Mouse (Mus musculus) heart, embryonic 11.5 days (tissue): ENCODE measurements around the gene Ephb2. TPM values are rescaled to one million over a fixed set of nuclear protein-coding genes. Genes with fewer than 3 reads are reported as not detected.

Source experiments
- ATAC-seq: fragments of 200-750 bp; cut with Nextera tagmentation; replicated peaks from 2 replicates; pipeline ENCODE4 v1.8.0; 2017; ENCODE audit warnings: moderate library complexity; ENCODE audit not compliant: insufficient number of reproducible peaks, low FRiP score, low TSS enrichment
- H3K27ac ChIP-seq: fragments of 300-500 bp; sonication (generic); 2 replicates; pipeline ENCODE4 v1.5.1; 2014; ENCODE audit warnings: mild to moderate bottlenecking, low read depth, low read length
- H3K27me3 ChIP-seq: fragments of 300-500 bp; sonication (generic); 2 replicates; pipeline ENCODE4 v1.6.1; 2014; ENCODE audit warnings: mild to moderate bottlenecking, low read length, mixed read lengths; ENCODE audit not compliant: control insufficient read depth, insufficient read depth
- H3K36me3 ChIP-seq: fragments of 300-500 bp; sonication (generic); 2 replicates; pipeline ENCODE4 v1.6.1; 2014; ENCODE audit warnings: mild to moderate bottlenecking, low read length, moderate library complexity, mixed read lengths; ENCODE audit not compliant: control insufficient read depth, insufficient read depth
- H3K4me1 ChIP-seq: fragments of 300-500 bp; sonication (generic); 2 replicates; pipeline ENCODE4 v1.6.1; 2014; ENCODE audit warnings: low read length; ENCODE audit not compliant: control insufficient read depth, insufficient read depth
- H3K4me2 ChIP-seq: fragments of 300-500 bp; sonication (generic); 2 replicates; pipeline ENCODE4 v1.6.1; 2014; ENCODE audit warnings: mild to moderate bottlenecking, moderate library complexity
- H3K4me3 ChIP-seq: fragments of 300-500 bp; sonication (generic); 2 replicates; pipeline ENCODE4 v1.5.1; 2014; ENCODE audit warnings: low read depth, low read length
- H3K9ac ChIP-seq: fragments of 300-500 bp; sonication (generic); 2 replicates; pipeline ENCODE4 v1.6.1; 2014; ENCODE audit warnings: mild to moderate bottlenecking, low read depth, low read length, moderate library complexity
- H3K9me3 ChIP-seq: fragments of 300-500 bp; sonication (generic); replicated peaks from 2 replicates; pipeline ENCODE4 v1.6.1; 2016; ENCODE audit warnings: low read length; ENCODE audit not compliant: control insufficient read depth
- WGBS: fragments of 180-500 bp; shearing (Covaris S2); extraction: QIAGEN DNeasy Blood & Tissue Kit; methylation state at CpG from one replicate; pipeline ENCODE4 v1.1.7; 2014; ENCODE audit not compliant: insufficient replicate concordance; 5-methylcytosine and 5-hydroxymethylcytosine counted together
- polyA plus RNA-seq: library from polyadenylated mRNA; unstranded; fragments of >200 nt; fragmentation: Nextera tagmentation; extraction: Ambion mirVana; gene quantifications from 2 replicates; pipeline ENCODE4 v1.2.1, GENCODE M21; 2014

Ephb2 gene
- polyA plus RNA-seq, 1 experiment from 2014 or later, result 2.5 TPM

- H3K27me3 ChIP-seq, result peaks cover 36% of the 10 kb centered on the region
These were observed 79.3 kb downstream of the Ephb2 start for GRCm38 (mm10) chr4:136756486-136756885.

GRCm38 (mm10) chr4:136755364-136755811 is 80.4 kb downstream of the Ephb2 start:
- H3K9me3 ChIP-seq, result no peaks in the 10 kb centered on the region
- H3K4me2 ChIP-seq, result peak overlapping the region; percentile 75
- peak overlapping the region; percentile 36 for H3K4me3 ChIP-seq
- H3K9ac ChIP-seq, result peak overlapping the region; percentile 72
- H3K36me3 ChIP-seq, result no peaks in the 10 kb centered on the region
- WGBS, result under 1% methylated on average over 31 of the region's 31 CpGs
- 0 out of 2 replicates have a peak, but pooled peaks have one; percentile 27 for ATAC-seq
- peaks cover 44% of the 10 kb centered on the region for H3K27me3 ChIP-seq
- no peak overlapping the region for H3K27ac ChIP-seq
- peaks cover 21% of the 10 kb centered on the region for H3K4me1 ChIP-seq

More at GRCm38 (mm10) chr4:136756486-136756885, 79.3 kb downstream of the Ephb2 start:
- Histone ChIP-seq H3K27ac (no peak overlapping the region), H3K4me1 (peaks cover 12% of the 10 kb centered on the region), H3K36me3 (no peaks in the 10 kb centered on the region), H3K4me2 (no peak overlapping the region), H3K9ac (no peak overlapping the region), H3K4me3 (no peak overlapping the region), H3K9me3 (no peaks in the 10 kb centered on the region)
- WGBS, result 59% methylated on average over 6 of the region's 6 CpGs
- no peak for ATAC-seq

GRCm38 (mm10) chr4:136754256-136754655 is 81.5 kb downstream of the Ephb2 start:
- Histone ChIP-seq H3K9me3 (no peaks in the 10 kb centered on the region), H3K4me2 (no peak overlapping the region), H3K36me3 (no peaks in the 10 kb centered on the region), H3K27me3 (peaks cover 44% of the 10 kb centered on the region), H3K27ac (no peak overlapping the region), H3K4me1 (peaks cover 31% of the 10 kb centered on the region), H3K9ac (no peak overlapping the region), H3K4me3 (no peak overlapping the region)
- 84% methylated on average over 8 of the region's 8 CpGs for WGBS
- ATAC-seq, result no peak

- Histone ChIP-seq H3K36me3 (no peaks in the 10 kb centered on the region), H3K9ac (no peak overlapping the region), H3K4me3 (no peak overlapping the region), H3K27ac (no peak overlapping the region), H3K9me3 (no peaks in the 10 kb centered on the region), H3K4me2 (no peak overlapping the region), H3K4me1 (peaks cover 36% of the 10 kb centered on the region), H3K27me3 (peaks cover 41% of the 10 kb centered on the region)
- ATAC-seq, result no peak
- WGBS, result 35% methylated on average over 4 of the region's 4 CpGs
These were observed 84.3 kb downstream of the Ephb2 start for GRCm38 (mm10) chr4:136751355-136752020.

- H3K9me3 ChIP-seq, result no peaks in the 10 kb centered on the region
- peaks cover 36% of the 10 kb centered on the region for H3K4me1 ChIP-seq
- 15% methylated on average over 19 of the region's 19 CpGs for WGBS
- H3K27me3 ChIP-seq, result peaks cover 38% of the 10 kb centered on the region
- no peak overlapping the region for H3K27ac ChIP-seq
- no peak for ATAC-seq
- H3K36me3 ChIP-seq, result no peaks in the 10 kb centered on the region
- no peak overlapping the region for H3K9ac ChIP-seq
- no peak overlapping the region for H3K4me3 ChIP-seq
- H3K4me2 ChIP-seq, result no peak overlapping the region
These were observed 85.0 kb downstream of the Ephb2 start for GRCm38 (mm10) chr4:136750578-136751338.

GRCm38 (mm10) chr4:136749851-136750577 is 85.8 kb downstream of the Ephb2 start:
- Histone ChIP-seq H3K27me3 (peaks cover 38% of the 10 kb centered on the region), H3K27ac (no peak overlapping the region), H3K4me2 (no peak overlapping the region), H3K9me3 (no peaks in the 10 kb centered on the region), H3K4me1 (peaks cover 29% of the 10 kb centered on the region), H3K36me3 (no peaks in the 10 kb centered on the region), H3K4me3 (no peak overlapping the region), H3K9ac (no peak overlapping the region)
- ATAC-seq, result no peak
- 31% methylated on average over 19 of the region's 19 CpGs for WGBS

GRCm38 (mm10) chr4:136749431-136749830 is 86.4 kb downstream of the Ephb2 start:
- Histone ChIP-seq H3K4me1 (peaks cover 28% of the 10 kb centered on the region), H3K27me3 (peaks cover 39% of the 10 kb centered on the region), H3K4me2 (no peak overlapping the region), H3K9ac (no peak overlapping the region), H3K9me3 (no peaks in the 10 kb centered on the region), H3K27ac (no peak overlapping the region), H3K4me3 (no peak overlapping the region), H3K36me3 (no peaks in the 10 kb centered on the region)
- 50% methylated on average over 4 of the region's 4 CpGs for WGBS
- no peak for ATAC-seq

GRCm38 (mm10) chr4:136748842-136749392 is 86.9 kb downstream of the Ephb2 start:
- H3K36me3 ChIP-seq, result no peaks in the 10 kb centered on the region
- peaks cover 28% of the 10 kb centered on the region for H3K4me1 ChIP-seq
- WGBS, result 14% methylated on average over 7 of the region's 7 CpGs
- H3K27ac ChIP-seq, result peak overlapping the region; percentile 37; the same call in 1 of the 2 replicates
- H3K4me2 ChIP-seq, result no peak overlapping the region
- H3K9ac ChIP-seq, result no peak overlapping the region
- peaks cover 36% of the 10 kb centered on the region for H3K27me3 ChIP-seq
- ATAC-seq, result no peak
- no peak overlapping the region for H3K4me3 ChIP-seq
- no peaks in the 10 kb centered on the region for H3K9me3 ChIP-seq
